Mouse (Mus musculus) neural tube, embryonic 11.5 days (tissue): ENCODE results near the gene Lrrc49. TPM values are rescaled to one million over a fixed set of nuclear protein-coding genes. Genes with fewer than 3 reads are reported as not detected.

Experiments
- ATAC-seq: fragments of 200-750 bp; cut with Nextera tagmentation; 2 replicates; pipeline ENCODE4 v1.8.0; 2017; ENCODE audit warnings: moderate number of reproducible peaks, mild to moderate bottlenecking, moderate TSS enrichment, moderate library complexity; ENCODE audit not compliant: insufficient read depth, low FRiP score, low TSS enrichment
- DNase-seq: peaks from one replicate; pipeline ENCODE4 v3.0.0-alpha.2; 2015; ENCODE audit warnings: low spot score
- H3K27ac ChIP-seq: fragments of 300-500 bp; sonication (generic); 2 replicates; pipeline ENCODE4 v1.5.1; 2014; ENCODE audit warnings: low read depth, mild to moderate bottlenecking, low read length
- H3K27me3 ChIP-seq: fragments of 300-500 bp; sonication (generic); 2 replicates; pipeline ENCODE4 v1.6.1; 2014; ENCODE audit warnings: mild to moderate bottlenecking, low read length, mixed read lengths; ENCODE audit not compliant: control insufficient read depth, insufficient read depth
- H3K36me3 ChIP-seq: fragments of 300-500 bp; sonication (generic); 2 replicates; pipeline ENCODE4 v1.6.1; 2014; ENCODE audit warnings: mild to moderate bottlenecking, low read length, moderate library complexity, mixed read lengths; ENCODE audit not compliant: control insufficient read depth, insufficient read depth
- H3K4me1 ChIP-seq: fragments of 300-500 bp; sonication (generic); 2 replicates; pipeline ENCODE4 v1.6.1; 2014; ENCODE audit warnings: low read length, mixed read lengths; ENCODE audit not compliant: control insufficient read depth, insufficient read depth
- H3K4me2 ChIP-seq: fragments of 300-500 bp; sonication (generic); 2 replicates; pipeline ENCODE4 v1.6.1; 2014; ENCODE audit warnings: low read depth, mild to moderate bottlenecking, moderate library complexity
- H3K4me3 ChIP-seq: fragments of 300-500 bp; sonication (generic); 2 replicates; pipeline ENCODE4 v1.5.1; 2014; ENCODE audit warnings: low read depth, low read length
- H3K9ac ChIP-seq: fragments of 300-500 bp; sonication (generic); 2 replicates; pipeline ENCODE4 v1.6.1; 2014; ENCODE audit warnings: mild to moderate bottlenecking, low read length
- H3K9me3 ChIP-seq: fragments of 300-500 bp; sonication (generic); 2 replicates; pipeline ENCODE4 v1.6.1; 2016; ENCODE audit warnings: low read length; ENCODE audit not compliant: control insufficient read depth
- WGBS: fragments of 180-500 bp; shearing (Covaris S2); extraction: QIAGEN DNeasy Blood & Tissue Kit; methylation state at CpG from one replicate; pipeline ENCODE4 v1.1.7; 2014; 5-methylcytosine and 5-hydroxymethylcytosine counted together
- polyA plus RNA-seq: library from polyadenylated mRNA; unstranded; fragments of >200 nt; fragmentation: Nextera tagmentation; extraction: Ambion mirVana; gene quantifications from 2 replicates; pipeline ENCODE4 v1.2.1, GENCODE M21; 2014

Gene Lrrc49
- polyA plus RNA-seq, 1 experiment from 2014 or later = 47.9 TPM

DNA sequence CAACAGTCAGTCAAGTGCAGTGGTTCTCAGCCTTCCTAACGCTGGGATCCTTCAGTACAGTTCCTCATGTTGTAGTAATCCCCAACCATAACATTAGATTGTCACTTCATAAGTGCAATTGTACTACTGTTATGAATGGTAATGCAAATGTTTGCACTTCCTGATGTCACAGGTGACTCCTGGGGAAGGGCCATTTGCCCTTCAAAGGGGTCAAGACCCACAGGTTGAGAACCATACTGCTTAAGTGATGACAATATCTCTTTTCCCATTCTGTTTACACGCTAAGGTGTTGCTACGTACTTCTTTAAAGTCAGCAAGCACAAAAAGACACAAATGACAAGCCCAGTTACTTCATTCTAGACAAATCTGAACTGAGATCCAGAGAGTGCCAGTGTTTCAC is 22.4 kb downstream of the Lrrc49 start:
- 93% methylated on average over 3 of the region's 3 CpGs for WGBS
- H3K4me1 ChIP-seq = no peaks in the 10 kb centered on the region
- H3K4me2 ChIP-seq = no peak overlapping the region
- no peak overlapping the region for H3K9ac ChIP-seq
- DNase-seq (no peak), ATAC-seq (no peak)
- H3K27me3 ChIP-seq = no peaks in the 10 kb centered on the region
- peaks cover 8% of the 10 kb centered on the region for H3K36me3 ChIP-seq
- H3K4me3 ChIP-seq = no peak overlapping the region
- H3K27ac ChIP-seq = no peak overlapping the region
- no peaks in the 10 kb centered on the region for H3K9me3 ChIP-seq

DNA sequence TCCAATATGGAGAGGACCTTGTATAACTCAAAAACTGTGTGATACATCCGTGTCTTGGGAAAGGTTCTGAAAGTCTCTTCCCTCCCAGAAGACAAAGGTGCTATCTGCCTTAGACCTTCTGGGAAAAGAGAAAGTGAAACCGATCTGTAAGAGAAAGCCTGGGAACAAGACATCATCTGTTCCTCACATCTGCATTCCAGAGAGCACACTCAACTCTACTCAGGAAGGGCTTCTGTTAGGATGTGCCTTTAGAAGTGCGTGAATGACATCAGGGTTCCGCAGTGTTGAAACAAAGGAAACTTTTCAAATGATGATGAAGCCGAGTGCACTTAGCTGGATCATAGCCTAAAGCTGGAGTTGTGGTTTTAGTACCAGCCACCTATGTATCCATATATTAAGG is 23.1 kb downstream of the Lrrc49 start:
- H3K4me1 ChIP-seq = no peaks in the 10 kb centered on the region
- DNase-seq = no peak
- WGBS = 88% methylated on average over 5 of the region's 5 CpGs
- no peak overlapping the region for H3K4me2 ChIP-seq
- H3K9me3 ChIP-seq = no peaks in the 10 kb centered on the region
- H3K9ac ChIP-seq = no peak overlapping the region
- H3K27me3 ChIP-seq = no peaks in the 10 kb centered on the region
- no peak overlapping the region for H3K4me3 ChIP-seq
- H3K27ac ChIP-seq = no peak overlapping the region
- ATAC-seq = no peak
- peaks cover 8% of the 10 kb centered on the region for H3K36me3 ChIP-seq

DNA sequence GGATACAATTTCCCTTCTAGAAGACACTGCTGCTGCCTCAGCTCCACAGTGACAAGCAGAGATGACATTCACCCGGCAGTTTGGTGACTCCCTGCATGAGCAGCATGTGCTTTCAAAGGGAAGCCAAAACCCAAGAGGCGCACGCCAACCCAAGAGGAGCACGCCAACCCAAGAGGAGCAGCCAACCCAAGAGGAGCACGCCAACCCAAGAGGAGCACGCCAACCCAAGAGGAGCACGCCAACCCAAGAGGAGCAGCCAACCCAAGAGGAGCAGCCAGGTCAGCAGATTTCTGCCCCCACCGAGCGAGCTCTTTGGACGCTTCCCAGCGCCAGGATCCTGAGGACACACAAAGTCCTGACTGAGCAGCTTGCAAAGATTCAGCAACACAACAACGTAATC is 23.6 kb downstream of the Lrrc49 start:
- peaks cover 8% of the 10 kb centered on the region for H3K36me3 ChIP-seq
- DNase-seq = no peak
- no peak overlapping the region for H3K4me2 ChIP-seq
- H3K9me3 ChIP-seq = no peaks in the 10 kb centered on the region
- no peaks in the 10 kb centered on the region for H3K27me3 ChIP-seq
- ATAC-seq = no peak
- H3K27ac ChIP-seq = no peak overlapping the region
- 95% methylated on average over 12 of the region's 12 CpGs for WGBS
- no peaks in the 10 kb centered on the region for H3K4me1 ChIP-seq
- H3K4me3 ChIP-seq = no peak overlapping the region
- H3K9ac ChIP-seq = no peak overlapping the region

DNA sequence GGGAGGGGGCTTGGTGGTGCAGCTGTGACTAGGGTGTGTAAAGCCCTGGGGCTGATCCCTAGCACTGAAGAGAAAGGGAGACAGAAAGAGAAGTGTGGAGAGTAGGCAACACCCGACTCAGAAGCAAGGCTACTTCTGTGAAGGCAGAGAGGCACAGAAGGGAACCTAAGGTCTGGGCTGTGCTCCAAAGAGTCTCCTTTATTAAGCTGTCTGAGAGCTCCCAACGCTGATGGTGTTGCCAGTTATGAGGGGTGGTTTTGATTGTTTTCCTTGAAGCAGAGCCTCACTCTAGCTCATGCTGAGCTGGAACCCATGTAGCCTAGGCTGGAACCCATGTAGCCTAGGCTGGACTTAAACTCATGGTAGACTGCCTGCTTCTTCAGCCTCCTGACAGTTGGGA is 25.0 kb downstream of the Lrrc49 start:
- DNase-seq (no peak), ATAC-seq (no peak)
- Histone ChIP-seq H3K9me3 (no peaks in the 10 kb centered on the region), H3K4me3 (no peak overlapping the region), H3K27me3 (no peaks in the 10 kb centered on the region), H3K4me1 (no peaks in the 10 kb centered on the region), H3K9ac (no peak overlapping the region), H3K36me3 (peaks cover 8% of the 10 kb centered on the region), H3K27ac (no peak overlapping the region), H3K4me2 (no peak overlapping the region)
- 93% methylated on average over 2 of the region's 2 CpGs for WGBS

DNA sequence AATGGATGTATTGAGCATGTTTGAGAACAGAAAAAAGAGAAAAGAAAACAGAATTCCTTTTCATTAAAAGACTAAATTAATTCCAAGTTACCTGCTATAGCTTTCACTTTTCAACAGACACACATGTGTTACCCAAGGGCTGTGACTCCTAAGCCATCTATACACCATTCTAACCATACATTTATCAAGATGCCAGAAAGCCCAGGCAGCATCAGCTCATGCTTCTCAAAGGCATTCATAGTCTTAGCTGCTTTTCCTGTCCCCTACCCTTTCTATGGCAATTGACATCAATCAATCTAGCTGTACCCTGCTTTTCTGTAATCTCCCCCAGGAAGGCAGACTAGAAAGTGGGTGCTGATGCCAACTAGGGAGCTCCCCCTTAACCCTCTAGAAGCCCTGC is 34.4 kb downstream of the Lrrc49 start:
- H3K27me3 ChIP-seq = no peaks in the 10 kb centered on the region
- H3K4me2 ChIP-seq = no peak overlapping the region
- no peak overlapping the region for H3K4me3 ChIP-seq
- no peaks in the 10 kb centered on the region; the same call in 1 of the 2 replicates for H3K4me1 ChIP-seq
- ATAC-seq (no peak), DNase-seq (no peak)
- no peaks in the 10 kb centered on the region for H3K9me3 ChIP-seq
- H3K36me3 ChIP-seq = no peaks in the 10 kb centered on the region
- H3K27ac ChIP-seq = no peak overlapping the region
- no peak overlapping the region for H3K9ac ChIP-seq

DNA sequence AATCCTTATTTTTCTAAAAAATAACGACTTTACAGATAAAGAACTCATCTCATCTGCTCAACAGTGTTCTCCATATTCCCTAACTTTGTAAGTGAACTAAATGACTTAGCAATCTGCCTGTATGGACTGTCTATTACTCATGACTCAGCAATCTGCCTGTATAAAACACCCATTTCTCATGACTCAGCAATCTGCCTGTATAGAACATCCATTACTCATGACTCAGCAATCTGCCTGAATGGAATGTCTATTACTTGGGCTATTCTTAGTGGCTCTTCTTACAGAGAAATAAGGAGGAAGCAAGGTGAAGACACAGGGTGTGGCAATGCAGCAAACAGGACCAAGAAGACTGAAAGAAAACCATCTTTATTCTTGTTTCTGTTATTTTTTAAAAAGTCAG is 34.8 kb downstream of the Lrrc49 start:
- 91% methylated on average over 1 of the region's 1 CpGs for WGBS
- no peak for ATAC-seq
- Histone ChIP-seq H3K4me3 (no peak overlapping the region), H3K27ac (no peak overlapping the region), H3K9ac (no peak overlapping the region), H3K36me3 (no peaks in the 10 kb centered on the region), H3K27me3 (no peaks in the 10 kb centered on the region), H3K4me1 (no peaks in the 10 kb centered on the region; the same call in 1 of the 2 replicates), H3K4me2 (no peak overlapping the region), H3K9me3 (no peaks in the 10 kb centered on the region)
- no peak for DNase-seq

DNA sequence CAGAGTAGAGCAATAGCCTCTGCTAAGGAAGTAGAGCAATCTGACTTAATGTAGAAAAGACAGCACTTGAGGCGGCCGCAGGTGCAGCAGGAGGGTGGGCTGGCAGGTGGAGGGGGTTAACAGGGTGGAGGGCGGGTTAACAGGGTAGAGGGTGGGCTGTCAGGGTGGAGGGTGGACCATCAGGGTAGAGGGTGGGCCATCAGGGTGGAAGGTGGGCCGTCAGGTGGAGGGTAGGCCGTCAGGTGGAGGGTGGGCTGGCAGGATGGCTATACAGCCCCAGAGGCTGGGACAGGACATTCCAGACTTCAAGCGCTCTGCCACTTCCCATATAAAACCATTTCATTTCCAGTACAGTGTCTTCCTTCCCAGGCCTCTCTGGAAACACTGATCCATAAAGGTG is 37.7 kb downstream of the Lrrc49 start:
- H3K36me3 ChIP-seq = no peaks in the 10 kb centered on the region
- ATAC-seq (no peak), DNase-seq (no peak)
- 62% methylated on average over 6 of the region's 6 CpGs for WGBS
- no peaks in the 10 kb centered on the region for H3K27me3 ChIP-seq
- H3K4me2 ChIP-seq = no peak overlapping the region
- H3K9ac ChIP-seq = no peak overlapping the region
- H3K4me1 ChIP-seq = no peaks in the 10 kb centered on the region; the same call in 1 of the 2 replicates
- no peak overlapping the region for H3K27ac ChIP-seq
- H3K9me3 ChIP-seq = no peaks in the 10 kb centered on the region
- H3K4me3 ChIP-seq = no peak overlapping the region

DNA sequence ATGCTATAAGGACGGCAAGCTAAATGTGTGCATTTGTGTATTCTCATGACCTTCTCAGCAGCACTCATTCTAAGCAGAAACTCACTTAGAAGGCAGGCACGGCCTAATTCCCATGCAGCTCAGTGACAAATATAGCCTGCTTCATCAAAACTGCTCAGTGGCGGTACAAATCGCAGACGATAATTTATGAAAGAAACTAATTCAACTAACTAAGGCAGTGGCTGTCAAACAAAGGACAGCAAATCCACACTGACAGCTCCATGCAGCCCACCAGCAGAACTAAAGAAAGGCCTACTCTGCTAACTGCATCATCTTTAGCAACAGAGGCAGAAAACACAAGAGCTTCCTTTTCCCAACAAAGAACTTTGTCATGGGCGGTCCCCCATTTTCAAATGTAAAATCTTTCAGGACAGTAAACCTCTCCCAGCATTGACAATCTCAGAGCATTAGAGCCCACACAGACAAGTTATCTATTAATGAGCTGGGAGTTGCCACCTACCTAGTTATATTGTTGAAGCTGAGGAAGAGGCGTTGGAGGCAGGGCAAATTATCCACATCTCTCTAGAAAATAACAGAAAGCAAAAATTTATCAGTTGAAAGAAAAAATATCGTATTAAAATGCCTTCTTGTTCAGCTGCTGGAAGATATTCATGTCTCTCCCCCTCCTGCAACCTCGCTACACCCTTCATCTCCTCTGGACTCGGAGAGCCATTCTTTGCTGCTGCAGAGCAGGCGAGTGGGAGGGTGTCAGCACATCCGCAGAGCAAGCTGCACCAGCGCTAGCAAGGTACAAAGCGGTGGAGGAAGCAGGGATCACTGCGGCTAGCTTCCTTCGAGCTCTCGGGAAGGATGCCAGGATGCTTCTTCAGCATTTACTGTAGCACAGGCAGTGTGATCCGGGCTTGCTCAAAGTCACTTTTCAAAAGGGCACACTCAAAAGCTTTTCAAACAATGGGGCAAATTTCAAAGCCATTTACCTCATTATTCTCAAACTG is 38.7 kb downstream of the Lrrc49 start:
- Histone ChIP-seq H3K27ac (no peak overlapping the region), H3K36me3 (no peaks in the 10 kb centered on the region), H3K27me3 (no peaks in the 10 kb centered on the region), H3K4me2 (no peak overlapping the region), H3K4me1 (no peaks in the 10 kb centered on the region; the same call in 1 of the 2 replicates), H3K9me3 (no peaks in the 10 kb centered on the region), H3K9ac (no peak overlapping the region; the same call in 1 of the 2 replicates), H3K4me3 (no peak overlapping the region)
- DNase-seq (peak; percentile 19), ATAC-seq (no peak)
- 33% methylated on average over 18 of the region's 18 CpGs for WGBS

DNA sequence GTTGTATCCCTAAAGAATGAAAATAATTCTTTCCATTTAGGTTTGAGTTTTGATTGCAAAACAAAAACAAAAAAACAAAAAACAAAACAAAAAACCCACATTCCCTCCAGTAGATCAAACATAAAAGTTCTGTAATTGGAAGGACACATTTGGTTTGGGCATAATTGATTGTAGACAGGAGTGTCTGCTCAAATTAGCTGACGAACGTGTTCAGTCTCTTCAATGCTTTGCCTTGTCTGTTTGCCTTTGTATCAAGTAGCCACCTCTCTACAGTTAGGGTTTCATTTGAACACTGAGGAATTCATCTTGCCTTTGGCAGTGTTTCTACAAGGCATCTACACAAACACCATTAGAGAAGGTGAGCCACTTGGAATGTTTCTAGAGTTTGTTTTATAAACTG is 54.4 kb downstream of the Lrrc49 start:
- Histone ChIP-seq H3K27ac (no peak overlapping the region), H3K9me3 (no peaks in the 10 kb centered on the region), H3K9ac (no peak overlapping the region), H3K4me1 (no peaks in the 10 kb centered on the region), H3K36me3 (no peaks in the 10 kb centered on the region), H3K4me3 (no peak overlapping the region), H3K4me2 (no peak overlapping the region), H3K27me3 (no peaks in the 10 kb centered on the region)
- ATAC-seq (no peak), DNase-seq (no peak)
- 72% methylated on average over 2 of the region's 2 CpGs for WGBS
